Mouse (Mus musculus): ENCODE measurements around the gene Pogz. TPM values are rescaled to one million over a fixed set of nuclear protein-coding genes. Genes with fewer than 3 reads are reported as not detected.

The Pogz gene
- polyA plus RNA-seq, 1 experiment from 2014 or later = 23.8 TPM

DNA sequence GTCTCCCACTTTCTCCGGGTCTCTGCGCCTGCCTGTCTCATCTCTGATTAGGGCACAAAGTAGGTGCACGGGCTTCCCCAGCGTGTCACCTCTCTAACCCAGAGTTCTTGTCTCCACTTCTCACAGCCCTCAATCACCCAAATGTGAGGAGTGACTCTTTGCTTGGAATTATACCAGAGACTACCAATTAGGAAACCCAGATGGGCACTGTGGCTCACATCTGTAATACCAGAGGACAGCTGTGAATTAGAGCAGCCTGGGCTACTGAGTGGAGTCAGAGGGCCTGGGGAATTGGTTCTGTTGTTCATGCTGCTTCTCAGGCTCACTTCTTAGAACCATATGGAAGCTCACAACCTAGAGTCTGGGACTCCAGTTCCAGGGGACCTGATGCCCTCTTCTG, 32.4 kb upstream of the Pogz start:
- Histone ChIP-seq H3K4me3 (replicated peaks; ENCODE audit: low read length) (no peak overlapping the region), H3K4me2 (replicated peaks) (no peak overlapping the region), H3K9ac (no peak overlapping the region), H3K4me1 (replicated peaks; ENCODE audit: control insufficient read depth, insufficient read depth, low read length) (no peaks in the 10 kb centered on the region), H3K9me3 (ENCODE audit: control insufficient read depth, low read length) (no peaks in the 10 kb centered on the region), H3K27ac (no peak overlapping the region), H3K27me3 (ENCODE audit: control insufficient read depth, insufficient read depth, low read length) (no peaks in the 10 kb centered on the region), H3K36me3 (replicated peaks; ENCODE audit: control insufficient read depth, insufficient read depth) (no peaks in the 10 kb centered on the region)
- ATAC-seq (ENCODE audit: low FRiP score) (no peak), DNase-seq (ENCODE audit: low spot score) (no peak)
- WGBS = 85% methylated on average over 4 of the region's 4 CpGs

DNA sequence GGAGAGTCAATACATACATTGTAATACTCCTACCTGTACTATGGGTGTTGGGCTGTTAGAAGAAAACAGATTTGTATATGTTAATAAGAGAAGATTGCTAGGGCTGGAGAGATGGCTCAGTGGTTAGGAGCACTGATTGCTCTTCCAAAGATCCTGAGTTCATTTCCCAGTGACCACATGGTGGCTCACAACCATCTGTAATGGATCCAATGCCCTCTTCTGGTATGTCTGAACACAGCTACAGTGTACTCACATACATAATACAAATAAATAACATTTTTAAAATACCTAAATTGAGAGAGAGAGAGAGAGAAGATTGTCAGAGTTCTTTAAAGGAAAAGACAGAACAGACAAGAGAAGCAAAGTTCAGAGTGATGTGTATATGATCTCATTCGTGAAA, 29.1 kb upstream of the Pogz start:
- WGBS = 88% methylated on average over 1 of the region's 1 CpGs
- H3K36me3 ChIP-seq (replicated peaks; ENCODE audit: control insufficient read depth, insufficient read depth) = no peaks in the 10 kb centered on the region
- H3K9me3 ChIP-seq (ENCODE audit: control insufficient read depth, low read length) = no peaks in the 10 kb centered on the region
- no peak overlapping the region for H3K4me3 ChIP-seq (replicated peaks; ENCODE audit: low read length)
- no peak overlapping the region for H3K9ac ChIP-seq
- no peak overlapping the region for H3K4me2 ChIP-seq (replicated peaks)
- ATAC-seq (ENCODE audit: low FRiP score) (no peak), DNase-seq (ENCODE audit: low spot score) (no peak)
- H3K4me1 ChIP-seq (replicated peaks; ENCODE audit: control insufficient read depth, insufficient read depth, low read length) = no peaks in the 10 kb centered on the region
- H3K27me3 ChIP-seq (ENCODE audit: control insufficient read depth, insufficient read depth, low read length) = no peaks in the 10 kb centered on the region
- no peak overlapping the region for H3K27ac ChIP-seq

DNA sequence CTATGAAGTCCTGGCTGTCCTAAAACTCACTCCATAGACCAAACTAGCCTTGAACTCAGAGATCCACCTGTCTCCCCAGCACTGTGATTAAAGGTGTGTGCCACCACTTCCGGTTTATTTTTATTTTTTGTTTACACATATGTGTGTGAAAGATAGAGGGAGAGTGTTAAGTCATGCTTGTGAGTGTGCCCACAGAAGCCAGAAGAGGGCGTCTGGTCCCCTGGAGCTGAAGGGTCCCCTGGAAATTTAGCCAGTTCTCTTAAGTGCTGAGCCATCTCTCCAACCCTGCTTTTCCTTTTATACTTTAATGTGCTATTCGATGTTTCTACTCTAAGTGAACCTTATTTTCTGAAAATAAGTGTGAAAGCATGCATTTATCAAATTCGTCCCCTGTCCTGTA, 25.7 kb upstream of the Pogz start:
- Histone ChIP-seq H3K4me1 (replicated peaks; ENCODE audit: control insufficient read depth, insufficient read depth, low read length) (no peaks in the 10 kb centered on the region), H3K9me3 (ENCODE audit: control insufficient read depth, low read length) (no peaks in the 10 kb centered on the region), H3K4me2 (replicated peaks) (no peak overlapping the region), H3K4me3 (replicated peaks; ENCODE audit: low read length) (no peak overlapping the region), H3K36me3 (replicated peaks; ENCODE audit: control insufficient read depth, insufficient read depth) (no peaks in the 10 kb centered on the region), H3K27me3 (ENCODE audit: control insufficient read depth, insufficient read depth, low read length) (no peaks in the 10 kb centered on the region), H3K27ac (no peak overlapping the region), H3K9ac (no peak overlapping the region)
- ATAC-seq (ENCODE audit: low FRiP score) = no peak
- 19% methylated on average over 4 of the region's 4 CpGs for WGBS
- peak; percentile 38 for DNase-seq (ENCODE audit: low spot score)

DNA sequence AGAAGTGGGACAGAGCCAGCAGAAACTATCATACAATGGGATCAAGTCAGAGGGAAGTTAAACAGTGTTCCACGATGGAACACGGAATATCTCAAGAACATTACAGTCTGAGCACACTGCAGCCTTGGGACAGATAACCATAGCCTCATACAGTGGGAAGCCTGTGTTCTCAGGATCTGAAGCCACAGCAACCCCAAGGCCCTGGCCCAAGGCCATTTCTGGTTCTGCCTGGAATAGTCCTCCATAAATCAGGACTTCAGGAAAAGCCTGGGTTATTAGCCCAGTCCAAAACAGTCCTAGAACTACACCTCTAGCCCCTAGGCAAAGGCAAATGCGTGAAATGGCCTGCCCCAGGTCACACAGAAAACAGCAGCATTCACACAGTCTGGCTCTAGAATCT, 23.7 kb upstream of the Pogz start:
- H3K9ac ChIP-seq = no peak overlapping the region
- no peak overlapping the region for H3K27ac ChIP-seq
- no peak for ATAC-seq (ENCODE audit: low FRiP score)
- no peaks in the 10 kb centered on the region for H3K27me3 ChIP-seq (ENCODE audit: control insufficient read depth, insufficient read depth, low read length)
- H3K9me3 ChIP-seq (ENCODE audit: control insufficient read depth, low read length) = no peaks in the 10 kb centered on the region
- no peak overlapping the region for H3K4me3 ChIP-seq (replicated peaks; ENCODE audit: low read length)
- no peak for DNase-seq (ENCODE audit: low spot score)
- H3K4me1 ChIP-seq (replicated peaks; ENCODE audit: control insufficient read depth, insufficient read depth, low read length) = no peaks in the 10 kb centered on the region
- no peak overlapping the region for H3K4me2 ChIP-seq (replicated peaks)
- WGBS = 93% methylated on average over 3 of the region's 3 CpGs
- H3K36me3 ChIP-seq (replicated peaks; ENCODE audit: control insufficient read depth, insufficient read depth) = no peaks in the 10 kb centered on the region

DNA sequence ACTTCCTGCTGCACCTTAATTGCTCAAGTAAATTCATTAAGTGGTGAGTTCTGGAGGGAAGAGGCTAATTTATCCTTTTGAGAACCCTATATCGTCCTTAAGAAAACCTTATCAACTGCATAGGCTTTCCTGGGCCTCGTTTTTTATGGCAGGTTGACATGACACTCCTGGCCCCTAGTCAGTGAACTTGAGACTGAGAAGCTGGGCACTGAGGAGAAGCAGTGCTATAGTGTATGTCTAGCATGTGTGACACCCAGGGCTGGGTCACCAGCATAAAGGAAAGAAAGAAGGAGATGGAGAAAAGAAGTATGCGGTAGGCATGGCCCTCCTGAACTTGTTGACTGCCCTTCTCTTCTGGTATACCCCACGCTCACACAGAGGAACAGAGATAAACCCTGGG, 23.3 kb upstream of the Pogz start:
- WGBS = 86% methylated on average over 4 of the region's 4 CpGs

DNA sequence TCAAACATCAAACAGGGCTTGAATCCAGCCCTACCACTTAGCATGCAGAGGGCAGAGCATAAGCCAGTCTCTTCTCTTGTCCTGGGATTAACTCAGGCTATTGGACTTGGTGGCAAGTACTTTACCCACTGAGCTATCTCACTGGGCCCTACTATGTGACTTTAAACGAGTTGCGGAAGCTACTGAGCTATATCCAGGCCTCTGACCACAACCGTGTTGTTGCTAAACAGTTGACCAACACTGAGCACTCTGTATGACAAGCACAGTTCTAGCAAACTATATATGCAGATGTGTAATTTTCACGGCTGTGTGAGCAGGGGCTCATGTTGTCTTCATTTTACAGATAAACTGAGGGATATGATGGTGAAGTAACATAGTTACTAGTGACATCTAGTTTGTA, 22.7 kb upstream of the Pogz start:
- 86% methylated on average over 4 of the region's 4 CpGs for WGBS
- no peak overlapping the region for H3K4me2 ChIP-seq (replicated peaks)
- ATAC-seq (ENCODE audit: low FRiP score) = no peak

More for the DNA sequence above, 23.3 kb upstream of the Pogz start:
- Histone ChIP-seq H3K27me3 (ENCODE audit: control insufficient read depth, insufficient read depth, low read length) (no peaks in the 10 kb centered on the region), H3K36me3 (replicated peaks; ENCODE audit: control insufficient read depth, insufficient read depth) (no peaks in the 10 kb centered on the region), H3K4me2 (replicated peaks) (no peak overlapping the region), H3K9me3 (ENCODE audit: control insufficient read depth, low read length) (no peaks in the 10 kb centered on the region), H3K4me3 (replicated peaks; ENCODE audit: low read length) (no peak overlapping the region), H3K4me1 (replicated peaks; ENCODE audit: control insufficient read depth, insufficient read depth, low read length) (no peaks in the 10 kb centered on the region), H3K27ac (no peak overlapping the region), H3K9ac (no peak overlapping the region)
- ATAC-seq (ENCODE audit: low FRiP score) = no peak
- no peak for DNase-seq (ENCODE audit: low spot score)

DNA sequence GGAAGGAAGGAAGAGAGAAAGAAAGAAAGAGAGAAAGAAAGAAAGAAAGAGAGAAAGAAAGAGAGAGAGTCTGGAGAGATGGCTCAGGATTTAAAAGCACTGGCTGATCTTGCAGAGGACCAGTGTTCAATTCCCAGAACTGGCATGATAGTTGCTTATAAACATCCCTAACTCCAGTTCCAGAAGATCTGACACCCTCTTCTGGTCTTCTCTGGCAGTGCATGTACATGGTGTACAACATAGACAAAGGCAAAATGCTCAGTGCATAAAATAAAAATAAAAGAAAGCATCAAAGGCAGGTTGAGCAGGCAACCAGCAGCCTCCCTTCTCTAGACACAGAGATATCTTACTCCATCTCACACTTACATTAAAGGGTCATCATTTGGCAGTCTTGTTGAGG, 21.8 kb upstream of the Pogz start:
- no peaks in the 10 kb centered on the region for H3K27me3 ChIP-seq (ENCODE audit: control insufficient read depth, insufficient read depth, low read length)
- no peak for DNase-seq (ENCODE audit: low spot score)
- no peak overlapping the region for H3K4me3 ChIP-seq (replicated peaks; ENCODE audit: low read length)
- no peak for ATAC-seq (ENCODE audit: low FRiP score)
- H3K36me3 ChIP-seq (replicated peaks; ENCODE audit: control insufficient read depth, insufficient read depth) = no peaks in the 10 kb centered on the region
- H3K4me2 ChIP-seq (replicated peaks) = no peak overlapping the region
- no peak overlapping the region for H3K9ac ChIP-seq
- 0 out of 2 replicates have a peak, but pooled peaks cover under 1% of the 10 kb centered on the region for H3K4me1 ChIP-seq (replicated peaks; ENCODE audit: control insufficient read depth, insufficient read depth, low read length)
- H3K9me3 ChIP-seq (ENCODE audit: control insufficient read depth, low read length) = no peaks in the 10 kb centered on the region
- H3K27ac ChIP-seq = no peak overlapping the region

More for the DNA sequence above, 22.7 kb upstream of the Pogz start:
- Histone ChIP-seq H3K9ac (no peak overlapping the region), H3K4me1 (replicated peaks; ENCODE audit: control insufficient read depth, insufficient read depth, low read length) (no peaks in the 10 kb centered on the region), H3K4me3 (replicated peaks; ENCODE audit: low read length) (no peak overlapping the region), H3K36me3 (replicated peaks; ENCODE audit: control insufficient read depth, insufficient read depth) (no peaks in the 10 kb centered on the region), H3K27me3 (ENCODE audit: control insufficient read depth, insufficient read depth, low read length) (no peaks in the 10 kb centered on the region), H3K27ac (no peak overlapping the region), H3K9me3 (ENCODE audit: control insufficient read depth, low read length) (no peaks in the 10 kb centered on the region)
- DNase-seq (ENCODE audit: low spot score) = no peak

DNA sequence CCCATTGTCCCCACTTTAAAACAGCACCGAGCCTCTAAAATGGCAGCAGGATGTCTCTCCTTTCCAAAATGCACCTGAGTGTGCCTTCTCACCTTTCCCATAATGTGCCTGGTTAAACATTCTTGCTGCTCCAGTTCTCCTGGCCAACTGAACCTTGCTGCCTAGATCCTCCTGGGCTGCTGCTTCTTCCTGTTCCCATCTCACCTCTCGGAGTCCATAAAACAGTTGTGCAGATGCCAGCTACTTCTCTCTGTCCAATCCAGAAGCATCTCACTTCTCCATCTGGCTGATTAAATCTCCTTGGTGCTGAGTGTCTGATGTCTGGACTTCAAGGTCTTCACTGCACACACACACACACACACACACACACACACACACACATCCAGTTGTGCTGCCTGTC, 19.6 kb upstream of the Pogz start:
- Histone ChIP-seq H3K4me2 (replicated peaks) (no peak overlapping the region), H3K9me3 (ENCODE audit: control insufficient read depth, low read length) (no peaks in the 10 kb centered on the region), H3K27me3 (ENCODE audit: control insufficient read depth, insufficient read depth, low read length) (no peaks in the 10 kb centered on the region), H3K4me3 (replicated peaks; ENCODE audit: low read length) (no peak overlapping the region), H3K27ac (no peak overlapping the region), H3K36me3 (replicated peaks; ENCODE audit: control insufficient read depth, insufficient read depth) (no peaks in the 10 kb centered on the region), H3K4me1 (replicated peaks; ENCODE audit: control insufficient read depth, insufficient read depth, low read length) (peaks cover 3% of the 10 kb centered on the region; the same call in 1 of the 2 replicates), H3K9ac (no peak overlapping the region)
- 90% methylated on average over 2 of the region's 2 CpGs for WGBS
- ATAC-seq (ENCODE audit: low FRiP score) = no peak
- no peak for DNase-seq (ENCODE audit: low spot score)

DNA sequence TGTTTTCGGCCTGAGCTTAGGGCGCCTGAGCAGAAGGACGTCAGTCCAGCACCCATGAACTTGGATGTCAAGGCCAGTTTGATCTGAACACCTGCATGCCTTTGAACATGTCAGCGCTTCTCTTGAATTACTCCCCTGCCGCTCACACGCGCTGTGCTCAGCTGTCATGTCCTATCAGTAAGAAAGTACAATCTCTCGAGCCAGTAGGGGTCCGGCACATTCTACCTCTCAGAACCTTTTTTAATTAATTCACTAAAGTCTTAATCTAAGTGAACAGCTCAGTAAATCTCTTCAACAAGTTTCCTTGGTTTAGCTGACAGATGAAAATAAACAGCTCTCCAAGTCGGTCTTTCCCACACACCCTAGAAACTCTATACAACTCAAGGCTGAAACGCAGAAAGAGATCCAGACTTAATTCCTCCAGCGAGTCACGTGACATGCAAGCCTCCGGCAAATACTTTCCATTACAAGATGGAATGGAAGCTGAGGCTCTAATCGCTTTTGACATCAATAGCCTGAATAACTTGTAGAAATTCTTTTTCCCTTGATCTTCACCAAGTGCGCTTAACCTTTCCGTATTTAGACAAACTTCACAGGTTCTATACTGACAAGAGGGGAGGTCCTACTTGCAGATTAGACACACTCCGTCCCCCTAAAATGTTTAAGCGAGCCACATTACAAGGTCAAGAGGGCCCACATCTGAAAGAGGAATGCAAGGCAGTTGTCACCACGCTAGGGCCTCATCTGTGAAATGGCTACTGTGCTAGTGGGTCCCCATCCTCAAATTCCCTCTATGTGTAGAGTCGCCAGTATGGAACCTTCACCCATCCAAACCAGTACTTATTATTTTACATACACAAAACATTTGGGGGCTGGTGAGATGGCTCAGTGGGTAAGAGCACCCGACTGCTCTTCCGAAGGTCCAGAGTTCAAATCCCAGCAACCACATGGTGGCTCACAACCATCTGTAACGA, 17.6 kb upstream of the Pogz start:
- no peak overlapping the region for H3K4me3 ChIP-seq (replicated peaks; ENCODE audit: low read length)
- H3K4me2 ChIP-seq (replicated peaks) = no peak overlapping the region
- WGBS = 76% methylated on average over 24 of the region's 24 CpGs
- no peak for ATAC-seq (ENCODE audit: low FRiP score)
- H3K9me3 ChIP-seq (ENCODE audit: control insufficient read depth, low read length) = no peaks in the 10 kb centered on the region
- H3K9ac ChIP-seq = no peak overlapping the region
- H3K36me3 ChIP-seq (replicated peaks; ENCODE audit: control insufficient read depth, insufficient read depth) = no peaks in the 10 kb centered on the region
- DNase-seq (ENCODE audit: low spot score) = peak; percentile 31
- no peak overlapping the region for H3K27ac ChIP-seq
- no peaks in the 10 kb centered on the region for H3K27me3 ChIP-seq (ENCODE audit: control insufficient read depth, insufficient read depth, low read length)
- H3K4me1 ChIP-seq (replicated peaks; ENCODE audit: control insufficient read depth, insufficient read depth, low read length) = peaks cover 3% of the 10 kb centered on the region; the same call in 1 of the 2 replicates

Measured in hindbrain, embryonic 14.5 days (tissue).